Mouse (Mus musculus): ENCODE data around the gene Ten1.

- TF ChIP-seq CTCF (IDR thresholded peaks at IDR 0.05; ENCODE audit: low read depth, low read length) (no peak), EP300 (IDR thresholded peaks at IDR 0.05; ENCODE audit: insufficient read depth, low read depth, low read length) (no peak), POLR2A (IDR thresholded peaks at IDR 0.05; ENCODE audit: insufficient read depth, low read length) (no peak)
These were observed 36.5 kb upstream of the Ten1 start for GRCm38 (mm10) chr11:116162146-116162545.
